Mouse (Mus musculus): ENCODE data around the gene Gsk3b. TPM values are rescaled to one million over a fixed set of nuclear protein-coding genes. Genes with fewer than 3 reads are reported as not detected.

The Gsk3b gene
- 71.5 TPM for polyA plus RNA-seq (2017; shearing (Covaris generic))

DNA sequence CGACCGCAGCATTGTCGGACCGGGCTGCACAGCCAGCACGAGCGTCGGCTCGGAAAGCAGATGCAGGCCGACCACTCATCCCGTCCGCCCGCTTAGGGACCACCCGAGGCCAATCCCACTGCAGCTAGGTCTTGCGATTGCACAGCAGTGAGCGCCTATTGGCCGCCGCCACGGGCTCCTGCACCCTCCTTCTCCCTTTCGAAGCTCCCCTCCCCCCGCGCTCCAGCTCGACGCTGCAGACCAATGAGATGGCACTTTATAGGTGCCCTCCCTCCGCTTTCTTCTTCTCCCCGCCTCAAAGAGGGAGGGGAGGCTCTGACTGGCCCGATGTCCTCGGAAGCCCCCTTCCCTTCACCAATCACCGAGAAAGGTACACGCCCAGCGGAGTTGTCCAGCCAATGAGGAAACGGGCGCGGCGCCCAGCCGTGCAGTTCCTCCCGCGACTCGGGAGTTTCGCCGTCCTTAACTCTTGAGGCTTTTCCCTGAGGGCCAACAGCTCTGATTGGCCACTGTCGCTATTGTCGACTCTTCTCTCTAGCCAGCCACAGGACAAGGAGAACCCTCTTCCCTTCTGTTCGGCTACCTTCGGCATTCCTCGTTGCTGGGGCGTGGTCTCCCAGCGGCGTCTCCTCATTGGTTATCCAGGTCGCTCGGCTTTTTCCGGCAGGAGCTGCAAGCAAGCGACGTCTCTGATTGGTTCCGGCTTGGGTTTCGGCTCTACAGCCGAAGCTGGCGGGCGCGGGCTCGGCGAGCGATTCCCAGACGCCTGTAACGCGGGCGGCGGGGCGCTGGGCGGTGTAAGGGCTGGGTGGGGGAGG lies at the start of gene Gsk3b:
TSS of gene Gsk3b (plus strand) at position 373 of the 818 bp plus-strand sequence.

DNA sequence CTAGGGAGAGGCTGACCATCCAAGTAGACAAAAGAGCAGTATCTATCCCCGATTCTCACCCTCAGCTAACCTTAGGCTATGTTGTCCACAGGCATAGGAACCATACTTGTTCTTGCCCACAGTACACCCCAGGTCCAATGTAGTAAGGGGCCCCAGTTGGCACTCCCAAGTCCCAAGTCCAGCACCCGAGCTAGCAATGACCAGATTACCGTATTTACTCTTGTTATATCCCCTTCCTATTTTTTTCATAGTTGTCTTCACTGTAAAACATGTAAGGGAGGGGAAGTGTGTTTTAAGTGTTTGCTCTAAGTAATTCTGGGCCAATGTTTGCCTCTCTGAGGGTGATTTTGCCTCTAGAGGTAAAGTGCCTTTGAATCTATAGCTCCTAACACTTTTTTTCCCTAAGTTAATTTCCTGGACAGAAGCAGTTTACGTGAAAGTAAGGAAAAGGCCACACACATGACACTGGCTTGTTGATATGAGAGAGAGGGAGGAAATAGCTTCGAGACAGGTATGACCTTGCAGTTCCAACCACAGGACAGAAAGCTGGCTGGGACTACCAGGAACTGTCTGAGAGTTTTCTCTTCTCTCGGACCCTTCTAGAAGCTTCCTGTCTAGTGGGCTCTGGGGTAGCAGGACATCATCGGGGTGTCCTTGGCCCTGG lies 206.0 kb downstream of the Gsk3b start, which contains the start of gene Nr1i2:
TSS of gene Nr1i2 (minus strand) at position 140 of the 664 bp plus-strand sequence.

Other genes with a start within 250 kb of the Gsk3b start
- gene Gm36028, start 227.9 kb upstream of the Gsk3b start, polyA plus RNA-seq (2017; shearing (Covaris generic)), result not detected
- gene Lrrc58, start 220.6 kb upstream of the Gsk3b start, polyA plus RNA-seq (2017; shearing (Covaris generic)), result 18.8 TPM
- gene Gpr156, start 172.5 kb upstream of the Gsk3b start, polyA plus RNA-seq (2017; shearing (Covaris generic)), result 0.16 TPM
- not detected for gene Nr1i2, start 205.8 kb downstream of the Gsk3b start, polyA plus RNA-seq (2017; shearing (Covaris generic))

Data from effector memory CD4-positive, alpha-beta T cell, adult 7 months (primary cell).